Mouse (Mus musculus): ENCODE data around the gene Zfp62. TPM values are rescaled to one million over a fixed set of nuclear protein-coding genes. Genes with fewer than 3 reads are reported as not detected.

Zfp62 gene
- polyA plus RNA-seq, 1 experiment from 2014 or later, result 36.9 TPM

DNA sequence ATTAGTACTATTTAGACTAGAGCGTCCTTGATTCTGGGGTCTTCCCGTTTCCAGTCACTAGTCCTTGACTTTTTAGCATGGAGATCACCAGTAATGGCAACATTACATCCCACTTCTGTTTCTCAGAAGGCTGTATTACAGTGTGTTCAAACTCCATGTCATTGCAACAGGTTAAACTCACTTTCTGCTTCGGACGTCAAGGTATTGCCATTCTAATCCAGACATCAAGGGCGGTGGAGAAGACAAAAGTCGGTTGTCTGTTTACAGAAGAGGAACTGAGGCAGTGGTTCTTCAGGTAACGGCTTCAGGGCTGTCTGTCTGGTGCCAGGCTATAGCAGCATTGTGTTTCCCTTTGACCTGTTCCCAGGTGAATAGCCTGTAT lies 48.3 kb downstream of the Zfp62 start:
- H3K27me3 ChIP-seq, result no peaks in the 10 kb centered on the region
- peak overlapping the region; percentile 97 for H3K27ac ChIP-seq
- H3K4me2 ChIP-seq, result peak overlapping the region; percentile 60
- peaks cover 37% of the 10 kb centered on the region for H3K36me3 ChIP-seq
- peaks cover 42% of the 10 kb centered on the region for H3K4me1 ChIP-seq
- 61% methylated on average over 7 of the region's 7 CpGs for WGBS
- peak overlapping the region; percentile 77 for H3K4me3 ChIP-seq
- H3K9me3 ChIP-seq, result no peaks in the 10 kb centered on the region
- ATAC-seq (ENCODE audit: insufficient number of reproducible peaks, low FRiP score, low TSS enrichment, low read depth), result no peak
- no peak overlapping the region for H3K9ac ChIP-seq

DNA sequence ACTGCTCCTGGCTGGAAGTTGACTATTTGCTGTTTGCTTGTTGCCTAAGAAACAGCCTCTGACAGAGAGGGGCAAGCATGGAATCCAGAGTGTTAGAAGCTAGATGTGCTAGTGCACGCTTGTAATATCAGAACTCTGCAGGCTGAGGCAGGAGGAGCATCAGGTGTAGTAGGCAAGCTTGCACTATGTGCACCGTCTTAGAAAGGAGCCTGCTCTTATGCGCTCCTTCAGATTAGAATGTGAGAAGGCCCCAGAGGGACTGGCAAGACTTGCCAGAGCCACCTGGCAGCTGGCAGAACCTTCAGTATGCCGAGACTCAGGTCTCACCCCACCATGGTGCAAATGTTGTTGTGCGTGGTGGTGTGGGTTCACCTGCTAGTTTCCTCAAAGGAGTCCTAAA lies 49.0 kb downstream of the Zfp62 start:
- Histone ChIP-seq H3K36me3 (peaks cover 38% of the 10 kb centered on the region), H3K4me3 (peak overlapping the region; percentile 9; the same call in 1 of the 2 replicates), H3K9me3 (no peaks in the 10 kb centered on the region), H3K9ac (no peak overlapping the region), H3K4me2 (peak overlapping the region; percentile 60; the same call in 1 of the 2 replicates), H3K27me3 (no peaks in the 10 kb centered on the region), H3K27ac (no peak overlapping the region), H3K4me1 (peaks cover 37% of the 10 kb centered on the region)
- WGBS, result 78% methylated on average over 5 of the region's 5 CpGs
- ATAC-seq (ENCODE audit: insufficient number of reproducible peaks, low FRiP score, low TSS enrichment, low read depth), result no peak

DNA sequence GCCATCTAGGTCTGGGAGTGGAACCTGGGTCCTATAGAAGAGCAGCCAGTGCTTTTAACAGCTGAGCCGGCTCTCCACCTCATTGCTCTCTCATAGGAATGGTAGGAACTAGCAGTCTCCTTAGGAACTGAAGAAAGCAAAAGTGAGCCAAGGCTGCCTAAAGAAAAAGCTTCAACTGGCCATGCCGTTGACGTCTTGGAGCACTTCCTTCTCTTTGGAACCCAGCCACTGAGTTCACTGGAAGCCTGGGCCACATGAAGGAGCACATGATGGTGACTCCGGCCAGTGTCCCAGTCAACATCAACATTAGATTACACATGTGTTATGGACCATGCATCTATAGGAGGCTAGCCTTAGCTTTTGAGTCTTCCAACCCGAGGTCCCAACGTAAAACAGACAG lies 49.9 kb downstream of the Zfp62 start:
- no peaks in the 10 kb centered on the region for H3K27me3 ChIP-seq
- no peak overlapping the region for H3K27ac ChIP-seq
- WGBS, result 87% methylated on average over 6 of the region's 6 CpGs

DNA sequence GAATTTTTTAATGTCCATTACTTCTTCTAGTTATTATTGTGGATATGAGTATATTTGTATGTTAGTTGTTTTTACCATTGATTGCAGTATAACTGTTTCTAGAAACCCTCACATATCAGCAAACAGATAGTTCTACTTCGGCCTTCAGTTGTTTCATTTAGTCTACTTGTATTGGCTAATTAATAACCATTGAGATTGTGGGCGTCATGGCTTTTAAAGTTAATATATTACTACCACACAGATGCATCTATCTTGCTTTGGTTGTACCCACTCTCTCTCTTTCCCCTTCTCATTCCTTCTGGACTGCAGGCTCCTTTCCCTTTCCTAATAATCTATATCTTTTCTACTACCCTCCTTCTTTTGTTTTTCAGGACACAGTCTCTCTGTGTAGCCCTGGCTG lies 56.2 kb downstream of the Zfp62 start:
- Histone ChIP-seq H3K9ac (no peak overlapping the region), H3K4me1 (peaks cover 3% of the 10 kb centered on the region; the same call in 1 of the 2 replicates), H3K36me3 (peaks cover 59% of the 10 kb centered on the region), H3K27ac (no peak overlapping the region), H3K27me3 (no peaks in the 10 kb centered on the region), H3K9me3 (no peaks in the 10 kb centered on the region), H3K4me2 (no peak overlapping the region), H3K4me3 (no peak overlapping the region)
- 92% methylated on average over 2 of the region's 2 CpGs for WGBS
- no peak for ATAC-seq (ENCODE audit: insufficient number of reproducible peaks, low FRiP score, low TSS enrichment, low read depth)

More for the DNA sequence above, 49.9 kb downstream of the Zfp62 start:
- H3K4me1 ChIP-seq, result peaks cover 32% of the 10 kb centered on the region
- H3K9ac ChIP-seq, result no peak overlapping the region
- no peak for ATAC-seq (ENCODE audit: insufficient number of reproducible peaks, low FRiP score, low TSS enrichment, low read depth)
- H3K4me2 ChIP-seq, result no peak overlapping the region
- no peaks in the 10 kb centered on the region for H3K9me3 ChIP-seq
- no peak overlapping the region for H3K4me3 ChIP-seq
- peaks cover 38% of the 10 kb centered on the region for H3K36me3 ChIP-seq

DNA sequence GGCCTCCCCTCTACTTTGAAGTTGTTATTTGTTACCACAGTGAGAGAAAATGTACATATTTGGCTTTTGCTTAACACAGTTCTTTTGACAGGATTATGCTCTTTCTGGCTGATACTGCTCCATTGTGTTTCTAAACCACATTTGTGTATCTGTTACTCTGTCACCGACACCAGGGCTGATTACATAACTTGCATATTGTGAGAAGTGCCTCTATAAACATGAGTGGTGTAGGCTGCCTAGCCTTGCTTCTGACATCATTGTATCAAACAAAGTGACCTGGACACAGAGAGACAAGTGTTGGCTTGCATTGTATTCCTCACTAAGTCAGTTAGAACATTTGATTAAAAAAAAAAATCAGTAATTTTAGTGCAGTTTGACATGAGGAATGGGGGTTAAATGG lies 56.7 kb downstream of the Zfp62 start:
- ATAC-seq (ENCODE audit: insufficient number of reproducible peaks, low FRiP score, low TSS enrichment, low read depth), result no peak
- peaks cover 57% of the 10 kb centered on the region for H3K36me3 ChIP-seq
- WGBS, result 81% methylated on average over 1 of the region's 1 CpGs
- H3K4me3 ChIP-seq, result no peak overlapping the region
- H3K4me2 ChIP-seq, result no peak overlapping the region
- H3K27ac ChIP-seq, result no peak overlapping the region
- H3K27me3 ChIP-seq, result no peaks in the 10 kb centered on the region
- H3K4me1 ChIP-seq, result peaks cover 3% of the 10 kb centered on the region; the same call in 1 of the 2 replicates
- no peak overlapping the region for H3K9ac ChIP-seq
- no peaks in the 10 kb centered on the region for H3K9me3 ChIP-seq

DNA sequence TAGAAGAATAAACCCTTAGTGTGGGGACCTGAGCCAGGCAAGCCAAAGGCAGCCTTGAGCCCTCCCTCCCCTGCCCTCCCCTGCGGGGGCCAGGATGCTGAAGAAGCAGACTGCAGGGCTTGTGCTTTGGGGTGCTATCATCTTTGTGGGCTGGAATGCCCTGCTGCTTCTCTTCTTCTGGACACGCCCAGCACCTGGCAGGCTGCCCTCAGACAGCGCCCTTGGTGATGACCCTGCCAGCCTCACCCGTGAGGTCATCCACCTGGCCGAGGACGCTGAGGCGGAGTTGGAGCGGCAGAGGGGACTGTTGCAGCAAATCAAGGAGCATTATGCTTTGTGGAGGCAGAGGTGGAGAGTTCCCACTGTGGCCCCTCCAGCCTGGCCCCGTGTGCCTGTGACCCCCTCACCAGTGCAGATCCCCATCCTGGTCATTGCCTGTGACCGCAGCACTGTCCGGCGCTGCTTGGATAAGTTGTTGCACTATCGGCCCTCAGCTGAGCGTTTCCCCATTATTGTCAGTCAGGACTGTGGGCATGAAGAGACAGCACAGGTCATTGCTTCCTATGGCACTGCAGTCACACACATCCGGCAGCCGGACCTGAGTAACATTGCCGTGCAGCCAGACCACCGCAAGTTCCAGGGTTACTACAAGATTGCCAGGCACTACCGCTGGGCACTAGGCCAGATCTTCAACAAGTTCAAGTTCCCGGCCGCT lies 57.7 kb downstream of the Zfp62 start:
- Histone ChIP-seq H3K4me3 (no peak overlapping the region), H3K27me3 (no peaks in the 10 kb centered on the region), H3K4me2 (no peak overlapping the region), H3K9me3 (no peaks in the 10 kb centered on the region), H3K9ac (no peak overlapping the region), H3K36me3 (peaks cover 55% of the 10 kb centered on the region), H3K4me1 (0 out of 2 replicates have a peak, but pooled peaks cover 3% of the 10 kb centered on the region), H3K27ac (no peak overlapping the region)
- WGBS, result 89% methylated on average over 20 of the region's 21 CpGs
- 0 out of 2 replicates have a peak, but pooled peaks have one; percentile 51 for ATAC-seq (ENCODE audit: insufficient number of reproducible peaks, low FRiP score, low TSS enrichment, low read depth)

DNA sequence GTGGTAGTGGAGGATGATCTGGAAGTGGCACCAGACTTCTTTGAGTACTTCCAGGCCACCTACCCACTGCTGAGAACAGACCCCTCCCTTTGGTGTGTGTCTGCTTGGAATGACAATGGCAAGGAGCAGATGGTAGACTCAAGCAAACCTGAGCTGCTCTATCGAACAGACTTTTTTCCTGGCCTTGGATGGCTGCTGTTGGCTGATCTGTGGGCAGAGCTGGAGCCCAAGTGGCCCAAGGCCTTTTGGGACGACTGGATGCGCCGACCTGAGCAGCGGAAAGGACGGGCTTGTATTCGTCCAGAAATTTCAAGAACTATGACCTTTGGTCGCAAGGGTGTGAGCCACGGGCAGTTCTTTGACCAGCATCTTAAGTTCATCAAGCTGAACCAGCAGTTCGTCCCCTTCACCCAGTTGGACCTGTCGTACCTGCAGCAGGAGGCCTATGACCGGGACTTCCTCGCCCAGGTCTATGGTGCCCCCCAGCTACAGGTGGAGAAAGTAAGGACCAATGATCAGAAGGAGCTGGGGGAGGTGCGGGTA lies 58.3 kb downstream of the Zfp62 start:
- no peak overlapping the region for H3K27ac ChIP-seq
- 94% methylated on average over 14 of the region's 14 CpGs for WGBS
- 0 out of 2 replicates have a peak, but pooled peaks cover 3% of the 10 kb centered on the region for H3K4me1 ChIP-seq
- H3K9me3 ChIP-seq, result no peaks in the 10 kb centered on the region
- H3K27me3 ChIP-seq, result no peaks in the 10 kb centered on the region
- no peak overlapping the region for H3K4me2 ChIP-seq
- no peak overlapping the region for H3K4me3 ChIP-seq
- no peak for ATAC-seq (ENCODE audit: insufficient number of reproducible peaks, low FRiP score, low TSS enrichment, low read depth)
- peaks cover 51% of the 10 kb centered on the region for H3K36me3 ChIP-seq
- no peak overlapping the region for H3K9ac ChIP-seq

DNA sequence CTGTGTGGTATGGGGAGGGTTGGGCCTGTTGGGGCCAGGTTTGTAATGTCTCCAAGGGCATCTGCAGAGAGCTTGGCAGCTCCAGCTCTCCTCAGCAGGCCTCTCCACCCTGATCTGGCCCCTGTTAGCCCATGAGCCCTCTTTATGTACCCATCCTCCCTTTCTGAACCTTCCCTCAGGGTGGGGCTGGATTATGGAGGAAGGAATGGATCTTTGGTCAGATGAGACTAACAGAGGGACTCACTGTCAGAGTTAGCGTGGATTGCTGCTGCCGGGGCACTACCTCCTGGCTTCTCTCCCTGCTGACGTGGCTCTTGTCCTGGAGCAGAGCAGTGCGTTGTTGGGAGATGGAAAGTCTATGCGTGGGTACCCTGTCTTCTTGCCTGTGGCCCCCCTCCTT lies 59.2 kb downstream of the Zfp62 start:
- H3K4me3 ChIP-seq, result no peak overlapping the region
- no peaks in the 10 kb centered on the region for H3K9me3 ChIP-seq
- no peak for ATAC-seq (ENCODE audit: insufficient number of reproducible peaks, low FRiP score, low TSS enrichment, low read depth)
- H3K4me2 ChIP-seq, result no peak overlapping the region
- no peaks in the 10 kb centered on the region for H3K27me3 ChIP-seq
- H3K9ac ChIP-seq, result no peak overlapping the region
- peaks cover 49% of the 10 kb centered on the region for H3K36me3 ChIP-seq
- 0 out of 2 replicates have a peak, but pooled peaks cover 3% of the 10 kb centered on the region for H3K4me1 ChIP-seq
- no peak overlapping the region for H3K27ac ChIP-seq
- 92% methylated on average over 5 of the region's 5 CpGs for WGBS

DNA sequence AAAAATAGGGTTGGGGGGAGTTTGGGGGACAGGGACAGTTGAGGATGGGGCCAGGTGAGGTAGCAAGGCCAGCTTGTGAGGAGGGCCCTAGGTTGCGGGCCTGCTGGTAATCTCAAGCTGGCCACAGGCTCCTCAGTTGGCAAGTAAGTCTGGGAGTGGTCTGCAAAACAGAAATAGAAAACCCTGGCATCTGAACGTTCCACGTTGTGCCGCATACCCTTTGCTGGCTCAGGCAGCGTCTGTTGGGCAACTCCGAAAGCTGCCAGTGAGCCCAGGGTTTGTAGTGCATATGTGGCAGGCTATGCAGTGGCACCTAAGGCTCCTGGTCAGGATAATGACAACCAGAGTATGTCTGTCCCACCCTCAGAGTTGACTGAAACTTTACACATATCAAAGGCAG lies 60.1 kb downstream of the Zfp62 start:
- 0 out of 2 replicates have a peak, but pooled peaks cover 3% of the 10 kb centered on the region for H3K4me1 ChIP-seq
- H3K36me3 ChIP-seq, result peaks cover 49% of the 10 kb centered on the region
- no peak overlapping the region for H3K27ac ChIP-seq
- no peaks in the 10 kb centered on the region for H3K27me3 ChIP-seq
- no peak; the same call in 1 of the 2 replicates for ATAC-seq (ENCODE audit: insufficient number of reproducible peaks, low FRiP score, low TSS enrichment, low read depth)
- no peaks in the 10 kb centered on the region for H3K9me3 ChIP-seq
- no peak overlapping the region for H3K4me3 ChIP-seq
- H3K4me2 ChIP-seq, result no peak overlapping the region
- 90% methylated on average over 6 of the region's 6 CpGs for WGBS
- no peak overlapping the region for H3K9ac ChIP-seq

DNA sequence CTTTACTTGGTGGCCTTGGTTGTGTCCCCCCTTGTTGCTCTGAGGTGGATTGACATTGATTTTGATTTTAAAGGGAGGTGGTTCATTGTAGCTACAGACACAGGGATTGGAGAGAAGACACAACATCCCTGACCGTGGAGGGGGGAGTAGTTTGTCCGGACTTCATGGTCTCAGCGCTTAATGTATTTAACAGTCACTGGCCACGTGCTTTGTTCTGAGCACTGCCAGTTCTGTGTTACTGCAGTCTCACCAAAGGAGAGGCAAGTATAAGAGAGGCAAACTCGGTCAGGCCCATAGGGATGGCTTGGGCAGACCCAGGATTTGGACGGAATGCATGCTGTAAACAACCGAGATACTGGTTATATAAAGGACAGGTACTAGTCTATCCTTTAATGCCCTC lies 61.0 kb downstream of the Zfp62 start:
- Histone ChIP-seq H3K4me3 (no peak overlapping the region), H3K4me1 (0 out of 2 replicates have a peak, but pooled peaks cover 3% of the 10 kb centered on the region), H3K9me3 (no peaks in the 10 kb centered on the region), H3K4me2 (no peak overlapping the region), H3K9ac (no peak overlapping the region), H3K27me3 (no peaks in the 10 kb centered on the region), H3K27ac (no peak overlapping the region), H3K36me3 (peaks cover 49% of the 10 kb centered on the region)
- no peak for ATAC-seq (ENCODE audit: insufficient number of reproducible peaks, low FRiP score, low TSS enrichment, low read depth)
- 86% methylated on average over 7 of the region's 7 CpGs for WGBS

DNA sequence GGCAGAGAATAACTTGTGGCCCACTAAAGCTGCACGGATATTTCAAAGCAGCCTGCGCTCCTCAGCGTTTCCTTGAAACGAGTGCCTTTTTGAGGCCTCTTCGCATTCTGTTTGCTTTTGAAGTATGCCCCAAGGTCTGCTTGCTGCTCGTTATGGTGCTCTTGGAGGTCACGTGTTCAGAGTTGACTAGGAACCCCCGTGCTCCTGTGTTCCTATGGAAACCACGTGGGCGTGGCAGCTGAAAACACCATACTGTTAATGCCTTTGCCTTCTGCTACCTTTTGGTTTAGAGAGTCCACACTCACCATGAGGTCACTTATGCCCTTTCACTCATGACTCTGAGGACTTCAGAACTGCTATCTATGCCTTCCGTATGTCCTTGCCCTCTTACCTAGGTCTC lies 61.5 kb downstream of the Zfp62 start:
- Histone ChIP-seq H3K9ac (no peak overlapping the region), H3K4me3 (no peak overlapping the region), H3K4me2 (no peak overlapping the region), H3K9me3 (no peaks in the 10 kb centered on the region), H3K4me1 (0 out of 2 replicates have a peak, but pooled peaks cover 3% of the 10 kb centered on the region), H3K27ac (no peak overlapping the region), H3K27me3 (no peaks in the 10 kb centered on the region), H3K36me3 (peaks cover 47% of the 10 kb centered on the region)
- ATAC-seq (ENCODE audit: insufficient number of reproducible peaks, low FRiP score, low TSS enrichment, low read depth), result no peak
- WGBS, result 64% methylated on average over 11 of the region's 11 CpGs

DNA sequence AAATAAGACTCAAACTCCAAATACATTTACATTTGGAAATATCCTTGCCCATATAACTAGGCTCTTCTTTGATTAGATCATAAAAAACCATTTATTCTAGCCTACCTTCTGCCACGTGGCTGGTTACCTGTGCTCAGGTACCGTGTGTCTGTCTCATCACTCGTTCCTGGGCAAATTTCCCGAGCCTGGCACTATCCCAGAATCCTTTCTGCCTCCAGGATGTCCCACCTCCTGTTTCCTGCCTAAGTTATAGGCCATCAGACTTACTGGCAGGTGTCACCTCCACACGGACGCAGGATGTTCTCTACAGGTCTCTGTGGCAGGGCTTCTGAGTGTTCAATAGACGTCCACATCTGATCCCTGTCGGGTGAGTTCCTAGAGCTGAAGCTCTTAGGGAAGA lies 62.0 kb downstream of the Zfp62 start:
- H3K4me3 ChIP-seq, result no peak overlapping the region
- H3K27me3 ChIP-seq, result no peaks in the 10 kb centered on the region
- H3K9me3 ChIP-seq, result no peaks in the 10 kb centered on the region
- H3K9ac ChIP-seq, result no peak overlapping the region
- H3K27ac ChIP-seq, result no peak overlapping the region
- H3K4me1 ChIP-seq, result 0 out of 2 replicates have a peak, but pooled peaks cover 3% of the 10 kb centered on the region
- H3K4me2 ChIP-seq, result no peak overlapping the region
- WGBS, result 82% methylated on average over 8 of the region's 8 CpGs
- H3K36me3 ChIP-seq, result peaks cover 44% of the 10 kb centered on the region
- no peak for ATAC-seq (ENCODE audit: insufficient number of reproducible peaks, low FRiP score, low TSS enrichment, low read depth)

Data from limb, embryonic 15.5 days (tissue).